Mouse (Mus musculus) spleen, adult 2 months (tissue): ENCODE data around the gene Zfp790.

Source experiments
- CTCF ChIP-seq: fragments of 200-500 bp; IDR thresholded peaks from 2 replicates; pipeline ENCODE4 v1.5.1; 2011; ENCODE audit warnings: mild to moderate bottlenecking, inconsistent platforms; ENCODE audit not compliant: insufficient read depth, insufficient read length, insufficient replicate concordance; ENCODE audit errors: extremely low read depth
- POLR2A ChIP-seq: fragments of 200-500 bp; IDR thresholded peaks from 2 replicates; pipeline ENCODE4 v1.6.1; 2011; ENCODE audit warnings: low read depth, low read length, inconsistent platforms

DNA sequence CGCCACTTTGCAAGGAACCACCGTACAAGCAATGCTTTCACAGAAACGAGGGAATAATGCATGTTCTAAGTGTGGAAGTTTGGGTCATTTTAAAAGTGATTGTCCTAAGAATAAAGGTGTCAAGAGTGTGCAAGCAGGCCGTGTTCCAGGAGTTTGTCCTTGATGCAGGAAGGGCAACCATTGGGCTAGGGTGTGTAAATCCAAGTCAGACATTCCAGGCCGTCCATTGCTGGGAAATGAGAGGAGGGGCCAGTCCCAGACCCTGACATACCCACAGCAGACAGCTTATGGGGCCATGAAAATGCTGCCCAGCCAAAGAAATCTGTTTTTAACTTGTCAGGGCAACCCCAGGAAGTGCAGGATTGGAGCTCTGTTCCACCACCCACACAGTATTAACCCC, 8.9 kb upstream of the Zfp790 start:
- no peak for TF ChIP-seq CTCF
- TF ChIP-seq POLR2A, result no peak
